Mouse (Mus musculus) heart, embryonic 13.5 days (tissue): Measurements from ENCODE around the gene Baz1b. TPM values are rescaled to one million over a fixed set of nuclear protein-coding genes. Genes with fewer than 3 reads are reported as not detected.

ENCODE experiments used
- ATAC-seq: fragments of 200-750 bp; cut with Nextera tagmentation; 2 replicates; pipeline ENCODE4 v1.8.0; 2017; ENCODE audit warnings: moderate TSS enrichment; ENCODE audit not compliant: insufficient number of reproducible peaks, low FRiP score, low TSS enrichment; ENCODE audit errors: extremely low read depth
- H3K27ac ChIP-seq: fragments of 300-500 bp; sonication (generic); replicated peaks from 2 replicates; pipeline ENCODE4 v1.5.1; 2015; ENCODE audit warnings: moderate library complexity, mild to moderate bottlenecking, inconsistent platforms
- H3K27me3 ChIP-seq: fragments of 300-500 bp; sonication (generic); replicated peaks from 2 replicates; pipeline ENCODE4 v1.6.1; 2015; ENCODE audit warnings: mild to moderate bottlenecking, inconsistent platforms
- H3K36me3 ChIP-seq: fragments of 300-500 bp; sonication (generic); 2 replicates; pipeline ENCODE4 v1.6.1; 2015; ENCODE audit warnings: mild to moderate bottlenecking, inconsistent platforms
- H3K4me1 ChIP-seq: fragments of 300-500 bp; sonication (generic); 2 replicates; pipeline ENCODE4 v1.6.1; 2015; ENCODE audit warnings: inconsistent platforms
- H3K4me2 ChIP-seq: fragments of 300-500 bp; sonication (generic); 2 replicates; pipeline ENCODE4 v1.6.1; 2015; ENCODE audit warnings: inconsistent platforms, mild to moderate bottlenecking, moderate library complexity
- H3K4me3 ChIP-seq: fragments of 300-500 bp; sonication (generic); 2 replicates; pipeline ENCODE4 v1.5.1; 2015; ENCODE audit warnings: moderate library complexity, mild to moderate bottlenecking, inconsistent platforms
- H3K9ac ChIP-seq: fragments of 300-500 bp; sonication (generic); 2 replicates; pipeline ENCODE4 v1.6.1; 2015; ENCODE audit warnings: inconsistent platforms, mild to moderate bottlenecking, moderate library complexity
- H3K9me3 ChIP-seq: fragments of 300-500 bp; sonication (generic); 2 replicates; pipeline ENCODE4 v1.6.1; 2016; ENCODE audit warnings: inconsistent platforms
- WGBS: fragments of 180-500 bp; shearing (Covaris S2); methylation state at CpG from one replicate; pipeline ENCODE4 v1.1.7; 2015; ENCODE audit warnings: mixed read lengths; 5-methylcytosine and 5-hydroxymethylcytosine counted together
- polyA plus RNA-seq: library from polyadenylated mRNA; unstranded; fragments of >200 nt; fragmentation: Nextera tagmentation; extraction: Ambion mirVana; gene quantifications from 2 replicates; pipeline ENCODE4 v1.2.1, GENCODE M21; 2015

The Baz1b gene
- polyA plus RNA-seq, 1 experiment from 2014 or later = 21.9 TPM

- H3K36me3 ChIP-seq = peaks cover 67% of the 10 kb centered on the region
- H3K9me3 ChIP-seq = no peaks in the 10 kb centered on the region
- no peak overlapping the region for H3K9ac ChIP-seq
- WGBS = 89% methylated on average over 8 of the region's 8 CpGs
- no peak for ATAC-seq
- no peak overlapping the region for H3K4me3 ChIP-seq
- H3K4me1 ChIP-seq = no peaks in the 10 kb centered on the region
- H3K27me3 ChIP-seq = no peaks in the 10 kb centered on the region
- no peak overlapping the region for H3K27ac ChIP-seq
- no peak overlapping the region for H3K4me2 ChIP-seq
These were observed 24.7 kb upstream of the Baz1b start for GRCm38 (mm10) chr5:135162361-135162760.

DNA sequence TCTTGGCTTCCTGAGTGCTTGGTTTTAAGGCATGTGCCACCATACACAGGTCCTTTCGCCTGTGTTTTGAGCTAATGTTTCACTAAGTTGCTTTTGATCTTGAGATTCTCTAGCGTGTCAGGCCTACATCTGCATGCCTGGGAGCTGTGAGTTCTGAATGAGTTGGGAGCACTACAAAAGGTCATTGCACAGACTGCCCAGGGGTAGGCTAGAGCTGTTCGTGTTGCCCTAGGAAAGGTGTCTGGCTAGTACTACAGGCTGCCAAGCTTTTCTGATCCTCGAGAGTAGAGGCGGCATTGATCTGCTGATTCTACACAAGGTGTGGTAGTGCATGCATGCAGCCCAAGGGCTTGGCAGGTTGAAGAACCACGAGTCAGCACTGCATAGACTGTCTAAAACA lies 24.2 kb upstream of the Baz1b start:
- H3K9ac ChIP-seq = no peak overlapping the region
- no peaks in the 10 kb centered on the region for H3K9me3 ChIP-seq
- WGBS = 89% methylated on average over 6 of the region's 6 CpGs
- no peaks in the 10 kb centered on the region for H3K27me3 ChIP-seq
- H3K4me3 ChIP-seq = no peak overlapping the region
- ATAC-seq = no peak
- H3K36me3 ChIP-seq = peaks cover 63% of the 10 kb centered on the region
- no peaks in the 10 kb centered on the region for H3K4me1 ChIP-seq
- H3K27ac ChIP-seq = no peak overlapping the region
- no peak overlapping the region for H3K4me2 ChIP-seq

GRCm38 (mm10) chr5:135166909-135167308 lies 20.2 kb upstream of the Baz1b start:
- Histone ChIP-seq H3K27ac (no peak overlapping the region), H3K9ac (no peak overlapping the region), H3K27me3 (no peaks in the 10 kb centered on the region), H3K36me3 (peaks cover 33% of the 10 kb centered on the region), H3K4me3 (no peak overlapping the region), H3K9me3 (no peaks in the 10 kb centered on the region), H3K4me2 (no peak overlapping the region), H3K4me1 (peaks cover 16% of the 10 kb centered on the region)
- WGBS = 74% methylated on average over 4 of the region's 4 CpGs
- no peak for ATAC-seq

- no peaks in the 10 kb centered on the region for H3K27me3 ChIP-seq
- peak overlapping the region; percentile 96 for H3K4me2 ChIP-seq
- no peak for ATAC-seq
- peak overlapping the region; percentile 77 for H3K4me3 ChIP-seq
- no peaks in the 10 kb centered on the region for H3K9me3 ChIP-seq
- WGBS = 93% methylated on average over 4 of the region's 4 CpGs
- H3K36me3 ChIP-seq = peaks cover 33% of the 10 kb centered on the region
- H3K27ac ChIP-seq = peak overlapping the region; percentile 97; the same call in 1 of the 2 replicates
- no peak overlapping the region for H3K9ac ChIP-seq
- peaks cover 16% of the 10 kb centered on the region for H3K4me1 ChIP-seq
These were observed 19.6 kb upstream of the Baz1b start for GRCm38 (mm10) chr5:135167469-135167868.

DNA sequence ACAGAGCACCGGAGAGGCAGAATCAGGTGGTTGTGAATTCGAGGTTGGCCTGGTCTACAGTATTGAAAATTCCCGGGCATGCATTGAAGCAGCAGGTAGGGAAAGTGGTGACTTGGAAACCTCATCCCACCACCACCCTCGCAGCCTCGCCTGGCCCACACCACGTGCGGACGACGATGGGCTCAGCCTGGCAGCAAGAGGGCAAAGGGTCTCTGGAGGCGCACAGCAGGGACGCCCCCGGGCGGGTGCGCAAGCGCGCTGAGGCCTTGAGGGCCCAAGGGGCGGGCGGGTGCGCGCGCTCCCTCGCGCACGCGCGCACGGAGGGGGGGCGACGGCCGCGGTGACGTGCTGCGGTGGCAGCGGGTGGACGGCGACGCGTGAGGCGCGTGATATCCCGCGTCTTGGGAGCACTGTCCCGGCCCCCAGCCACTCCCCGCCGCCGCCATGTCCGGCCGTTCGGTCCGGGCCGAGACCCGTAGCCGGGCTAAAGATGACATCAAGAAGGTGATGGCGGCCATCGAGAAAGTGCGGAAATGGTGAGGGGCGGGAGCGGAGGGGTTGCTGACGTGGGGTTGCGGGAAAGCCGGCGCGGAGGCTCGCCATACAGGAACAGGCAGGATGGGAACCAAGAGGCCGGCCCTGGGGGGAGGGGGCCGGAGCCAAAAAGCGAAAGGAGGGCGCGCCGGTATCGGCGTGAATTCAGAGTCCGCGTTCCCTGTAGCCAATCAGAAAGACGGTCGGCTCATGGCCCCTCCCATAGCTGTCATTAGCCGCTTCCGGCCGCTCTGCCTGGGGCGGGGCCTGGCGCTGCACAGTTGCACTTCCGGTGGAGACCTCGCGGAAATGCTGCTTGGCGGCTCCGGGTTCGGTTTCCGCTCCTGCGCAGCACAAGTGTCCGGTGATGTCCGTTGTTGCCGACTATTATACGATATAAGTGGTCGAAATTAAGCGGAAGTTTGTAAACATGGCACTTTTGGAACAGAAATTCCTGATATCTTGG lies 18.7 kb upstream of the Baz1b start, which contains the start of gene Bcl7b:
Bcl7b (plus strand) TSS at position 221 of the 1,000 bp plus-strand sequence.
- no peaks in the 10 kb centered on the region for H3K27me3 ChIP-seq
- no peaks in the 10 kb centered on the region for H3K9me3 ChIP-seq
- WGBS = 2% methylated on average over 94 of the region's 95 CpGs
- ATAC-seq = peak; percentile 98
- H3K4me2 ChIP-seq = peak within 1 kb of the TSS; percentile 96
- peaks cover 16% of the 10 kb centered on the region for H3K4me1 ChIP-seq
- peak within 1 kb of the TSS; percentile 77 for H3K4me3 ChIP-seq
- peak within 1 kb of the TSS; percentile 93 for H3K9ac ChIP-seq
- H3K27ac ChIP-seq = peak within 1 kb of the TSS; percentile 97
- peaks cover 33% of the 10 kb centered on the region for H3K36me3 ChIP-seq

DNA sequence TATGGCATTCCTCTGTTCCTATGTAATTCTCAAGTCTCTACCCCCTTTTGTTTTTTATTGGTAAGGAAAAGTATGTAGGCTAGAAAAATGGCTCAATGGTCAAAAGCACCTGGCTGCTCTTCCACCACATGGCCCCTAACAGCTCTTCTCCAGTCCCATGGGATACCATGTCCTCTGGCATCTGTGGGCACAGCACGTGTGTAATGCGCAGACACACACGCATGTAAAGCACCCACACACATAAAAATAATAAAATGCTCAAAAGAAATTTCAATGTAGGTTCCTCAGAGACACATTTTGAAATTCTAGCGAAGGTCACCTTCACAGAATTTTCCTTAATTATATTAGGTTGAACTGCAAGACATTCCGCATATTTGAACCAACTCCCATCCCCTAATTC lies 17.6 kb upstream of the Baz1b start:
- Histone ChIP-seq H3K9ac (peak overlapping the region; percentile 93), H3K4me1 (peaks cover 16% of the 10 kb centered on the region), H3K27me3 (no peaks in the 10 kb centered on the region), H3K27ac (peak overlapping the region; percentile 97; the same call in 1 of the 2 replicates), H3K9me3 (no peaks in the 10 kb centered on the region), H3K4me2 (peak overlapping the region; percentile 96), H3K4me3 (peak overlapping the region; percentile 77), H3K36me3 (peaks cover 36% of the 10 kb centered on the region)
- ATAC-seq = no peak
- WGBS = 86% methylated on average over 5 of the region's 5 CpGs

GRCm38 (mm10) chr5:135171688-135172220 lies 15.3 kb upstream of the Baz1b start:
- H3K27me3 ChIP-seq = no peaks in the 10 kb centered on the region
- peaks cover 16% of the 10 kb centered on the region for H3K4me1 ChIP-seq
- ATAC-seq = no peak
- H3K9me3 ChIP-seq = no peaks in the 10 kb centered on the region
- H3K27ac ChIP-seq = no peak overlapping the region
- H3K9ac ChIP-seq = no peak overlapping the region
- 90% methylated on average over 6 of the region's 6 CpGs for WGBS
- H3K4me3 ChIP-seq = no peak overlapping the region
- peaks cover 53% of the 10 kb centered on the region for H3K36me3 ChIP-seq
- H3K4me2 ChIP-seq = no peak overlapping the region

GRCm38 (mm10) chr5:135172986-135173385 lies 14.1 kb upstream of the Baz1b start:
- Histone ChIP-seq H3K4me1 (peaks cover 16% of the 10 kb centered on the region), H3K9me3 (no peaks in the 10 kb centered on the region), H3K27me3 (no peaks in the 10 kb centered on the region), H3K36me3 (peaks cover 65% of the 10 kb centered on the region), H3K9ac (no peak overlapping the region), H3K4me3 (no peak overlapping the region), H3K4me2 (no peak overlapping the region), H3K27ac (no peak overlapping the region)
- no peak for ATAC-seq
- 83% methylated on average over 5 of the region's 5 CpGs for WGBS

GRCm38 (mm10) chr5:135175086-135175485 lies 12.0 kb upstream of the Baz1b start:
- Histone ChIP-seq H3K4me1 (peaks cover 6% of the 10 kb centered on the region), H3K4me2 (no peak overlapping the region), H3K4me3 (no peak overlapping the region), H3K27ac (no peak overlapping the region), H3K9me3 (no peaks in the 10 kb centered on the region), H3K36me3 (peaks cover 86% of the 10 kb centered on the region), H3K9ac (no peak overlapping the region), H3K27me3 (no peaks in the 10 kb centered on the region)
- ATAC-seq = no peak

DNA sequence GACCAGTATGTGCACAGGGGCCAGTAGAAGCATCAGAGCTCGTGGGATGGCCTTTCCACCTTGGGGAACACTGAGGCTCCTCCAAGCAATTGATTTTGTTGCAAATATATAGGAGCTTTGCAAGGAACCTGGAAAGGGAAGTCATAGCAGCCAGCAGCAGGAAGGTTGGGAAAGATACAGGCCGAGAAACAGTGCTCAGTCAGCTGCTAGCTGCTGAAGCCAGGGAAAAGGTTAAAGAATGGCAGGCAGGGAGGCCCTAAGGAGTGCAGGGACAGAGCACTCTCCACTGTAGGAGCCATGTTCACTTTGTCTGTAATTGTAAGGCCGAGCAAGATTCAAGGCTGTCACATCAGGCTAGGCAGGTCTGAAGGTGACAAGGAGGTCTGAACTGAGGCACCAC lies 8.5 kb upstream of the Baz1b start:
- H3K36me3 ChIP-seq = peaks cover 89% of the 10 kb centered on the region

GRCm38 (mm10) chr5:135178996-135179395 lies 8.1 kb upstream of the Baz1b start:
- Histone ChIP-seq H3K36me3 (peaks cover 84% of the 10 kb centered on the region), H3K27me3 (no peaks in the 10 kb centered on the region), H3K4me1 (no peaks in the 10 kb centered on the region), H3K4me3 (no peak overlapping the region), H3K27ac (0 out of 2 replicates have a peak overlapping the region, but pooled peaks have one; percentile 39), H3K9ac (no peak overlapping the region), H3K9me3 (no peaks in the 10 kb centered on the region), H3K4me2 (no peak overlapping the region)
- ATAC-seq = no peak
- 92% methylated on average over 4 of the region's 4 CpGs for WGBS

More for the DNA sequence above, 8.5 kb upstream of the Baz1b start:
- ATAC-seq = no peak
- 78% methylated on average over 3 of the region's 3 CpGs for WGBS
- peak overlapping the region; percentile 39; the same call in 1 of the 2 replicates for H3K27ac ChIP-seq
- H3K4me3 ChIP-seq = no peak overlapping the region
- H3K4me2 ChIP-seq = no peak overlapping the region
- no peaks in the 10 kb centered on the region for H3K27me3 ChIP-seq
- H3K9me3 ChIP-seq = no peaks in the 10 kb centered on the region
- H3K4me1 ChIP-seq = no peaks in the 10 kb centered on the region
- H3K9ac ChIP-seq = no peak overlapping the region
